Mouse (Mus musculus) kidney, adult 2 months (tissue): ENCODE results near the gene Gna13.
A peak's percentile ranks its signal among the peaks of the same experiment; 100 is the strongest.

Experiments used
- CTCF ChIP-seq: fragments of 200-500 bp; conservative IDR thresholded peaks from 2 replicates; pipeline ENCODE4 v1.5.1; 2011; ENCODE audit warnings: low read depth, mild to moderate bottlenecking, control low read depth, low read length, moderate library complexity, mixed read lengths; ENCODE audit not compliant: insufficient read depth, insufficient read length
- POLR2A ChIP-seq: fragments of 200-500 bp; IDR thresholded peaks from one replicate; pipeline ENCODE4 v1.6.1; 2011; ENCODE audit warnings: low read depth, low read length, control low read depth

DNA sequence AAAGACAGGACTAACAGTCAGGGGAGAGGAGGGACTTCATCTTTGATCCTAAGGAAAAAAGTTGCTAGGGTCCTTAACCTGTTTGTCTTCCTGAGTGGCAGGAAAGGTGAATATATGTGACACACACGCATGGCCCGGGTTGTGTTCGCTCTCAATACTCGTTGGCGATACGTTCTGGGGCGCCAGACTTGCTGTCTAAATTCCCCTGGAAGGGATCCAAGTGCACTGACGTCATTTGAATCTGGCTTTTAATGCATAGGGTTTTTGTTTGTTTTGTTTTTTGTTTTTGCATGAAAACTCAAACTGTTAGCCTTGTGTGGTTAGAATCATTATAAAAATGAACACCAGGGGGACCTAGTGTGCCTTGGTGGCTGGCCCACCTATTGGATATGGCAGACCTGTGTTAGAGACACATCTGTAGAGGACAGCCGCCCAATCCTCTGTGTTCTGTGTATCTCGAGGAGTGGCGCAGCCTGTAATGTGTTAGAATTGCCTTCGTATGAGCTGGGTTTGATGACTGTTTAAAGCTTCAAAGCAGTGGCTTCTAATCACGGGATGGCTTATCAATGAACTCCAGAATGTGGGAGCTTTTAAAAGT is 82.9 kb downstream of the Gna13 start:
- TF ChIP-seq POLR2A (no peak), CTCF (peak; percentile 79)
